Mouse (Mus musculus) hindbrain, postnatal 0 days (tissue): ENCODE measurements around the gene Dglucy. TPM values are rescaled to one million over a fixed set of nuclear protein-coding genes. Genes with fewer than 3 reads are reported as not detected.

ENCODE experiments used
- ATAC-seq: fragments of 200-750 bp; cut with Nextera tagmentation; 2 replicates; pipeline ENCODE4 v1.8.0; 2017; ENCODE audit warnings: mild to moderate bottlenecking, moderate TSS enrichment, moderate library complexity
- DNase-seq: peaks from one replicate; pipeline ENCODE4 v3.0.0-alpha.2; 2015; ENCODE audit warnings: low spot score
- H3K27ac ChIP-seq: fragments of 300-500 bp; sonication (generic); 2 replicates; pipeline ENCODE4 v1.5.1; 2014; ENCODE audit warnings: mild to moderate bottlenecking
- H3K27me3 ChIP-seq: fragments of 300-500 bp; sonication (generic); 2 replicates; pipeline ENCODE4 v1.6.1; 2014; ENCODE audit warnings: low read length, mixed read lengths; ENCODE audit not compliant: insufficient read depth
- H3K36me3 ChIP-seq: fragments of 300-500 bp; sonication (generic); 2 replicates; pipeline ENCODE4 v1.6.1; 2014; ENCODE audit warnings: low read length, mixed read lengths; ENCODE audit not compliant: insufficient read depth
- H3K4me1 ChIP-seq: fragments of 300-500 bp; sonication (generic); 2 replicates; pipeline ENCODE4 v1.6.1; 2014; ENCODE audit warnings: antibody characterized with exemption, low read length, mixed read lengths; ENCODE audit not compliant: insufficient read depth
- H3K4me2 ChIP-seq: fragments of 300-500 bp; sonication (generic); 2 replicates; pipeline ENCODE4 v1.6.1; 2014; ENCODE audit warnings: low read depth, mild to moderate bottlenecking, low read length, moderate library complexity, mixed read lengths
- H3K4me3 ChIP-seq: fragments of 300-500 bp; sonication (generic); 2 replicates; pipeline ENCODE4 v1.5.1; 2014; ENCODE audit warnings: low read length
- H3K9ac ChIP-seq: fragments of 300-500 bp; sonication (generic); replicated peaks from 2 replicates; pipeline ENCODE4 v1.6.1; 2014; ENCODE audit warnings: mild to moderate bottlenecking, low read length, moderate library complexity, mixed read lengths
- H3K9me3 ChIP-seq: fragments of 300-500 bp; sonication (generic); 2 replicates; pipeline ENCODE4 v1.6.1; 2016; ENCODE audit warnings: low read length, mixed read lengths
- CTCF ChIP-seq: IDR thresholded peaks from 2 replicates; pipeline ENCODE4 v1.5.1; 2016; ENCODE audit warnings: antibody characterized with exemption, control low read depth, low read depth
- WGBS: fragments of 180-500 bp; shearing (Covaris S2); extraction: QIAGEN DNeasy Blood & Tissue Kit; methylation state at CpG from one replicate; pipeline ENCODE4 v1.1.7; 2014; 5-methylcytosine and 5-hydroxymethylcytosine counted together
- polyA plus RNA-seq: library from polyadenylated mRNA; unstranded; fragments of >200 nt; fragmentation: Nextera tagmentation; extraction: Ambion mirVana; gene quantifications from 2 replicates; pipeline ENCODE4 v1.2.1, GENCODE M21; 2015
- total RNA-seq: library from RNA; depleted of rRNA; stranded (reverse); fragments of >200 nt; gene quantifications from 2 replicates; pipeline ENCODE4 v1.2.3, GENCODE M21; 2014

Gene Dglucy
- total and polyA plus RNA-seq, 2 experiments from 2014 or later: 3.4 to 4.8 TPM

GRCm38 (mm10) chr12:100899111-100899640, 120.3 kb downstream of the Dglucy start:
- peak; percentile 9; the same call in 1 of the 2 replicates for TF ChIP-seq CTCF
- ATAC-seq (peak; percentile 54), DNase-seq (peak; percentile 39)
- no peaks in the 10 kb centered on the region for H3K36me3 ChIP-seq
- H3K27ac ChIP-seq: peak overlapping the region; percentile 51; the same call in 1 of the 2 replicates
- no peaks in the 10 kb centered on the region for H3K27me3 ChIP-seq
- peaks cover 19% of the 10 kb centered on the region for H3K4me1 ChIP-seq
- H3K4me3 ChIP-seq: peak overlapping the region; percentile 47
- no peaks in the 10 kb centered on the region for H3K9me3 ChIP-seq
- peak overlapping the region; percentile 81 for H3K4me2 ChIP-seq
- WGBS: under 1% methylated on average over 30 of the region's 30 CpGs
- peak overlapping the region; percentile 60 for H3K9ac ChIP-seq

- no peak overlapping the region for H3K4me3 ChIP-seq
These were observed 122.0 kb downstream of the Dglucy start for GRCm38 (mm10) chr12:100900901-100901300.

DNA sequence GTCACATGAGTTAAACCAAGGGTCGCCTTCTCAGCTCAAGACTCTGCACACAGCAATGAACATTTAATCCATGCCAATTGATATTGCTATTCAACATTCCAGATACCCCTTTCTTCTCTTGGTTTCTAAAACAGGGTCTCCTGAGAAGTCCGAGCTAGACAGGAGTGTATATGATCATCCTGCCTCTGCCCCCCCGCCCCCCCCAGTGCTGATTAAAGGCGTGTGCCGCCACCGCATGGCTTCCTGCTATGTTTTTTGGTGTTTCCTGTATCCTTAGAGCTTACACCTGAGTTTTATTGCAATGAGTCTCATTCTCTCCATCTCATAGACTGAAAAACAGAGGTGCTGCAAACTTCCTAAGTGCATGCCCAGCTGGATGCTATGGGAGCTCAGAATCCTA, 122.5 kb downstream of the Dglucy start:
- Histone ChIP-seq H3K27ac (no peak overlapping the region), H3K27me3 (no peaks in the 10 kb centered on the region)
- WGBS: 74% methylated on average over 6 of the region's 6 CpGs

More at GRCm38 (mm10) chr12:100900901-100901300, 122.0 kb downstream of the Dglucy start:
- H3K27ac ChIP-seq: no peak overlapping the region
- H3K36me3 ChIP-seq: no peaks in the 10 kb centered on the region
- H3K4me1 ChIP-seq: peaks cover 13% of the 10 kb centered on the region; the same call in 1 of the 2 replicates
- ATAC-seq (no peak), DNase-seq (no peak)
- no peak for TF ChIP-seq CTCF
- H3K27me3 ChIP-seq: no peaks in the 10 kb centered on the region
- no peaks in the 10 kb centered on the region for H3K9me3 ChIP-seq
- no peak overlapping the region for H3K9ac ChIP-seq
- WGBS: 81% methylated on average over 6 of the region's 6 CpGs
- no peak overlapping the region for H3K4me2 ChIP-seq

GRCm38 (mm10) chr12:100903761-100904160, 124.9 kb downstream of the Dglucy start:
- TF ChIP-seq CTCF: no peak
- Histone ChIP-seq H3K4me1 (peaks cover 10% of the 10 kb centered on the region; the same call in 1 of the 2 replicates), H3K27me3 (no peaks in the 10 kb centered on the region), H3K27ac (no peak overlapping the region), H3K9me3 (no peaks in the 10 kb centered on the region), H3K4me2 (no peak overlapping the region), H3K4me3 (no peak overlapping the region), H3K36me3 (no peaks in the 10 kb centered on the region), H3K9ac (no peak overlapping the region)
- 88% methylated on average over 9 of the region's 9 CpGs for WGBS
- DNase-seq (no peak), ATAC-seq (no peak)

More for the DNA sequence above, 122.5 kb downstream of the Dglucy start:
- Histone ChIP-seq H3K4me2 (no peak overlapping the region), H3K4me3 (no peak overlapping the region), H3K36me3 (no peaks in the 10 kb centered on the region), H3K4me1 (peaks cover 13% of the 10 kb centered on the region; the same call in 1 of the 2 replicates), H3K9me3 (no peaks in the 10 kb centered on the region), H3K9ac (no peak overlapping the region)
- DNase-seq (no peak), ATAC-seq (no peak)
- TF ChIP-seq CTCF: no peak

GRCm38 (mm10) chr12:100906861-100907260, 128.0 kb downstream of the Dglucy start:
- no peaks in the 10 kb centered on the region for H3K27me3 ChIP-seq
- peak overlapping the region; percentile 95 for H3K4me2 ChIP-seq
- no peak overlapping the region for H3K4me3 ChIP-seq
- ATAC-seq: no peak
- no peak for TF ChIP-seq CTCF
- no peak overlapping the region for H3K27ac ChIP-seq
- H3K4me1 ChIP-seq: 0 out of 2 replicates have a peak, but pooled peaks cover 5% of the 10 kb centered on the region
- no peaks in the 10 kb centered on the region for H3K36me3 ChIP-seq
- H3K9ac ChIP-seq: no peak overlapping the region
- no peaks in the 10 kb centered on the region for H3K9me3 ChIP-seq
- 83% methylated on average over 5 of the region's 5 CpGs for WGBS
- no peak for DNase-seq

GRCm38 (mm10) chr12:100907598-100908297, 128.9 kb downstream of the Dglucy start, which contains the start of gene Gpr68:
Gpr68 (minus strand) TSS chr12:100908198.
- H3K27ac ChIP-seq: no peak within 1 kb of the TSS
- no peaks in the 10 kb centered on the region for H3K27me3 ChIP-seq
- peak; percentile 14; the same call in 1 of the 2 replicates for TF ChIP-seq CTCF
- H3K4me2 ChIP-seq: peak within 1 kb of the TSS; percentile 95
- DNase-seq (peak; percentile 66), ATAC-seq (peak; percentile 87)
- H3K9ac ChIP-seq: peak within 1 kb of the TSS; percentile 68
- 0 out of 2 replicates have a peak, but pooled peaks cover 5% of the 10 kb centered on the region for H3K4me1 ChIP-seq
- no peaks in the 10 kb centered on the region for H3K9me3 ChIP-seq
- 4% methylated on average over 39 of the region's 39 CpGs for WGBS
- H3K36me3 ChIP-seq: no peaks in the 10 kb centered on the region
- H3K4me3 ChIP-seq: peak within 1 kb of the TSS; percentile 50
